Mouse (Mus musculus) embryonic facial prominence, embryonic 14.5 days (tissue): ENCODE data around the gene Fam71e1. TPM values are rescaled to one million over a fixed set of nuclear protein-coding genes. Genes with fewer than 3 reads are reported as not detected.
A peak's percentile ranks its signal among the peaks of the same experiment; 100 is the strongest.

Source experiments
- ATAC-seq: fragments of 200-750 bp; cut with Nextera tagmentation; 2 replicates; pipeline ENCODE4 v1.8.0; 2017; ENCODE audit warnings: low read depth, moderate number of reproducible peaks, moderate TSS enrichment
- DNase-seq: peaks from one replicate; pipeline ENCODE4 v3.0.0-alpha.2; 2015; ENCODE audit warnings: low spot score
- H3K27ac ChIP-seq: fragments of 300-500 bp; sonication (generic); replicated peaks from 2 replicates; pipeline ENCODE4 v1.5.1; 2014; ENCODE audit warnings: low read depth, mild to moderate bottlenecking, low read length, moderate library complexity
- H3K27me3 ChIP-seq: fragments of 300-500 bp; sonication (generic); replicated peaks from 2 replicates; pipeline ENCODE4 v1.6.1; 2014; ENCODE audit warnings: low read length; ENCODE audit not compliant: control insufficient read depth, insufficient read depth
- H3K36me3 ChIP-seq: fragments of 300-500 bp; sonication (generic); 2 replicates; pipeline ENCODE4 v1.6.1; 2014; ENCODE audit warnings: low read length, mixed read lengths; ENCODE audit not compliant: control insufficient read depth, insufficient read depth
- H3K4me1 ChIP-seq: fragments of 300-500 bp; sonication (generic); 2 replicates; pipeline ENCODE4 v1.6.1; 2014; ENCODE audit warnings: antibody characterized with exemption, low read length; ENCODE audit not compliant: control insufficient read depth, insufficient read depth
- H3K4me2 ChIP-seq: fragments of 300-500 bp; sonication (generic); 2 replicates; pipeline ENCODE4 v1.6.1; 2014; ENCODE audit warnings: low read depth, mild to moderate bottlenecking, low read length, moderate library complexity, mixed read lengths
- H3K4me3 ChIP-seq: fragments of 300-500 bp; sonication (generic); 2 replicates; pipeline ENCODE4 v1.5.1; 2014; ENCODE audit warnings: low read depth, mild to moderate bottlenecking, low read length
- H3K9ac ChIP-seq: fragments of 300-500 bp; sonication (generic); 2 replicates; pipeline ENCODE4 v1.6.1; 2014; ENCODE audit warnings: low read depth, mild to moderate bottlenecking, low read length, moderate library complexity, mixed read lengths
- H3K9me3 ChIP-seq: fragments of 300-500 bp; sonication (generic); 2 replicates; pipeline ENCODE4 v1.6.1; 2016; ENCODE audit warnings: low read length; ENCODE audit not compliant: control insufficient read depth
- WGBS: fragments of 180-500 bp; shearing (Covaris S2); extraction: QIAGEN DNeasy Blood & Tissue Kit; methylation state at CpG from one replicate; pipeline ENCODE4 v1.1.7; 2014; 5-methylcytosine and 5-hydroxymethylcytosine counted together
- polyA plus RNA-seq: library from polyadenylated mRNA; unstranded; fragments of >200 nt; fragmentation: Nextera tagmentation; extraction: Ambion mirVana; gene quantifications from 2 replicates; pipeline ENCODE4 v1.2.1, GENCODE M21; 2014

Gene Fam71e1
- polyA plus RNA-seq, 1 experiment from 2014 or later, result 5.4 TPM

DNA sequence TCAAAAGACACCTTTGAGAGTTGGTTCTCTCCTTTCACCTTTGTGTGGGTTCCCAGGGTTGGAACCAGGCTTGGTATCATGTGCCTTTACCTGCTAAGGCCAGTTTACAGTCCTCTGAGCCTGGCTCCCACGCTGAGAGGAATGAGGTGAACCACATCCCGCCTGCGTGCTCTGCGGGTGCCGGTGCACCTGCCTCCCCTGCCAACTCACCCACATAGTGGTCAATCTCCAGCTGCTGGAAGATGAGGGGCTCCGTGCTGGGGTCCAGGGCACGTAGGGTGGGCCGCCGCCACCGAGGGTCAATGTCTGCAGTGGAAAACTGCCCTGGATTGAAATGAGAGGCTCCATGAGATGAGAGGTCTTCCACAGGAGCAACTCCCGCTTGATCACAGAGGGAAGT, 46.2 kb downstream of the Fam71e1 start:
- H3K36me3 ChIP-seq, result peaks cover 57% of the 10 kb centered on the region
- ATAC-seq, result no peak
- H3K27me3 ChIP-seq, result no peaks in the 10 kb centered on the region
- no peaks in the 10 kb centered on the region for H3K9me3 ChIP-seq
- DNase-seq, result no peak
- H3K4me2 ChIP-seq, result no peak overlapping the region
- peaks cover 7% of the 10 kb centered on the region for H3K4me1 ChIP-seq
- H3K4me3 ChIP-seq, result no peak overlapping the region
- H3K9ac ChIP-seq, result no peak overlapping the region
- 96% methylated on average over 11 of the region's 11 CpGs for WGBS
- H3K27ac ChIP-seq, result no peak overlapping the region

DNA sequence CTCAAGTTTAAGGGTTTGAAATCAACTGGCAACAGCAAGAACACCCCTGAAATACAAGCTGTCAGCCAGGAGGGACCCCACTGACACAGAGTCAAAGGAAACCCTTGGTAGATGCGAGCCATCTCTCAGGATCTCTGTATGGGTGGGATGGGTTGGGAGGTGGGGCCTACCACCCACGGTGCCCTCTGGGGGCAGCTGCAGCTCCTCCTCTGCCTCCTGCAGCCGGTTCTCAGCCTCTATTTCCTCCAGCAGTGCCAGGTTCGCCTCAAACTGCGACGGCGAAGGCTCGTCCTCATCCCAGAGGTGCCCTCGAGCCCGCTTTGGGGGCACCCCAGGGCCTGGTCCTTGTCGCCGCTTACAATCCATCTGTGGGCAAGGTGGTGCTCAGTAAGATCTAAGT, 46.7 kb downstream of the Fam71e1 start:
- H3K27me3 ChIP-seq, result no peaks in the 10 kb centered on the region
- DNase-seq (no peak), ATAC-seq (no peak)
- no peak overlapping the region for H3K4me3 ChIP-seq
- H3K27ac ChIP-seq, result no peak overlapping the region
- 0 out of 2 replicates have a peak overlapping the region, but pooled peaks have one; percentile 38 for H3K9ac ChIP-seq
- peaks cover 52% of the 10 kb centered on the region for H3K36me3 ChIP-seq
- no peaks in the 10 kb centered on the region for H3K9me3 ChIP-seq
- 81% methylated on average over 11 of the region's 12 CpGs for WGBS
- peaks cover 12% of the 10 kb centered on the region for H3K4me1 ChIP-seq
- H3K4me2 ChIP-seq, result no peak overlapping the region

DNA sequence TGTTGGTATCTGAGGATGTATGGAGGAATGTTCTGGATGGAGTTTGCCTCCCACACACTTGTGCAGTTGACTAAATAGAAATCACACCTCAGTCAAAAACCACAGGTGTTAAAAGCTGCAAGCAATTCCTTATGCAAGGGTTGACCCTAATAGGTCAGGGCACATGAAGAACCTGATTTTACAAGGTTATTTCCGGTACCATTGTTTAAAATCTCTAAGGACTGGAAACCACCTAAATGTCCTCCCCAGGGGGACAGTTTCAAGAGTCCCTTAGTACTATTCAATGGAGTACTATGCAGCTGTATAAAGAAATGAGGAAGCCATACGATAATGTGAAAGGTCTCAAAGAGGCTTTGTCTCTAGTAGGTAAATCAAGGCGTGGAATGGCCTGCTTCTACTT, 49.9 kb downstream of the Fam71e1 start:
- Histone ChIP-seq H3K4me3 (no peak overlapping the region), H3K9ac (no peak overlapping the region), H3K4me2 (no peak overlapping the region), H3K9me3 (no peaks in the 10 kb centered on the region), H3K4me1 (peaks cover 13% of the 10 kb centered on the region), H3K36me3 (peaks cover 41% of the 10 kb centered on the region), H3K27me3 (no peaks in the 10 kb centered on the region), H3K27ac (no peak overlapping the region)
- 97% methylated on average over 3 of the region's 3 CpGs for WGBS
- DNase-seq, result no peak
- no peak for ATAC-seq

DNA sequence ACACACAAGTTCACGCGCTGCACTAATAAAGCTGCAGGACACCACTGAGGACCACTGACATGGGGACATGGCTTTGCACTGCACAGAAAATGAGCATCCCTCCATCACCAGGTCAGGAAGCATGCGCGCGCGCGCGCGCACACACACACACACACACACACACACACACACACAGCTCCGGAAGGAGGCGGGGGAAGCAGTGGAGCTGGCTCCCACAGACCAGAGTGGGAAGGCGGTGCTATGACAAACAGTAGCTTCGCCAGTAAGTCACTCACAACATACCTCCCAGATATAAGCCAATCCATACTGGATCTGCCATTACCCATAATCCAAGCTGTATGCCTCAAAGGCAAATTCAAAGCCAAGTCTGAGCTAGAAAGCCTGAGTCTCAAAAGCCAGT, 50.7 kb downstream of the Fam71e1 start:
- H3K4me1 ChIP-seq, result peaks cover 13% of the 10 kb centered on the region
- ATAC-seq, result no peak
- DNase-seq, result no peak
- 95% methylated on average over 13 of the region's 13 CpGs for WGBS
- no peak overlapping the region for H3K27ac ChIP-seq
- peak overlapping the region; percentile 72 for H3K4me2 ChIP-seq
- no peaks in the 10 kb centered on the region for H3K9me3 ChIP-seq
- H3K36me3 ChIP-seq, result peaks cover 41% of the 10 kb centered on the region
- H3K9ac ChIP-seq, result peak overlapping the region; percentile 71; the same call in 1 of the 2 replicates
- H3K4me3 ChIP-seq, result peak overlapping the region; percentile 70; the same call in 1 of the 2 replicates
- no peaks in the 10 kb centered on the region for H3K27me3 ChIP-seq

DNA sequence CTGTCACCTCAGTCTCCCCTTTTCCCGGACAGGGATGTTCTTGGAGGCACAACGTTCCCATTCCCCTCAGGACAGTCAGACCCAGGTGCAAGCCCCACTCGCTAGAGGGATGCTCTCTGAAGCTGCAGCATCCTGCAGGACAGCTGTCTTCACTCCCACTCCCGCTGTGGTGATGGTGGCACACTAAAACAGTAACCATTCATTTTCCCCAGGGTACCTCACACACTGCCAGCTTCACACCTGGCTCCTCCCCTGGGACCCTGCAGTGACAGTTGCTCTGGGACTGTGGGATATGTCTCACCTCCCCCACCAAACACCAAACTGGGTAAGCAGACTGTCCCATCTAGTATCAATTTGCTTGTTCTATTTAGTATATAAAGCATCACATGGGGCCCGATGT, 51.3 kb downstream of the Fam71e1 start:
- H3K36me3 ChIP-seq, result peaks cover 38% of the 10 kb centered on the region
- no peaks in the 10 kb centered on the region for H3K27me3 ChIP-seq
- peak; percentile 30 for DNase-seq
- no peaks in the 10 kb centered on the region for H3K9me3 ChIP-seq
- no peak for ATAC-seq
- peak overlapping the region; percentile 71 for H3K9ac ChIP-seq
- H3K4me2 ChIP-seq, result peak overlapping the region; percentile 72
- WGBS, result 20% methylated on average over 5 of the region's 5 CpGs
- H3K4me3 ChIP-seq, result peak overlapping the region; percentile 70
- H3K27ac ChIP-seq, result no peak overlapping the region
- peaks cover 15% of the 10 kb centered on the region for H3K4me1 ChIP-seq

DNA sequence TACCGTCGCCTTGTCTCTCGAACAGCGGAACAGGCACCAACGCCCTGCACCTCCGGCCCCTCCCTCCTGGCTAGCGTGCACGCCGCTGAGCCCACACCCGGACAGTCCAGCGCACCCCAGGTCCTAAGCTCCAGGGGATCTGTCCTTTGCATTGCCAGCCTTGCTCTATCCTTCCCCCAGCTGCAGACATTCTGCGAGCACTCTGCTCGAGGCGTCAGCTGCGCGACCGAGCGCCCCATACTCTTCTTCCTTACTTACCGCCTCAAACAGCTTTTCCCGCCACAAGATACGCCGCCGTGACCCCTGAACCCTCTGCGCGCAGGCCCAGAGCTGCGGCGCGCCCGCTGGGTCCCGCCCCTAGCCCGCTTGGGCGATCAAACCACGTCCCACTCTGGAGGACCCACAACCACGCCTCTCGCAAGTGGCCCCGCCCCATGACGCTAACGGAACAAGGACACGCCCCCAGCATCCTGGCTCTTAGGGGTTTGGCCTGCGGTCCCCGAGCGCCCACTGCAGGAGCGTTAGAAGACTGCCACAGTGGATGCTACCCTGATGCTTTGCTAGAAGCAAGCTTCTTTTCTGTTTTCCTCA, 52.2 kb downstream of the Fam71e1 start, which contains the start of gene Pold1:
TSS of gene Pold1 (minus strand) at position 353 of the 591 bp plus-strand sequence.
- H3K27me3 ChIP-seq, result no peaks in the 10 kb centered on the region
- no peaks in the 10 kb centered on the region for H3K9me3 ChIP-seq
- WGBS, result under 1% methylated on average over 43 of the region's 43 CpGs
- peak; percentile 95 for ATAC-seq
- H3K4me1 ChIP-seq, result peaks cover 20% of the 10 kb centered on the region
- peak within 1 kb of the TSS; percentile 84 for H3K27ac ChIP-seq
- peak within 1 kb of the TSS; percentile 71 for H3K9ac ChIP-seq
- DNase-seq, result peak; percentile 100
- peak within 1 kb of the TSS; percentile 72 for H3K4me2 ChIP-seq
- H3K4me3 ChIP-seq, result peak within 1 kb of the TSS; percentile 70
- peaks cover 31% of the 10 kb centered on the region for H3K36me3 ChIP-seq

DNA sequence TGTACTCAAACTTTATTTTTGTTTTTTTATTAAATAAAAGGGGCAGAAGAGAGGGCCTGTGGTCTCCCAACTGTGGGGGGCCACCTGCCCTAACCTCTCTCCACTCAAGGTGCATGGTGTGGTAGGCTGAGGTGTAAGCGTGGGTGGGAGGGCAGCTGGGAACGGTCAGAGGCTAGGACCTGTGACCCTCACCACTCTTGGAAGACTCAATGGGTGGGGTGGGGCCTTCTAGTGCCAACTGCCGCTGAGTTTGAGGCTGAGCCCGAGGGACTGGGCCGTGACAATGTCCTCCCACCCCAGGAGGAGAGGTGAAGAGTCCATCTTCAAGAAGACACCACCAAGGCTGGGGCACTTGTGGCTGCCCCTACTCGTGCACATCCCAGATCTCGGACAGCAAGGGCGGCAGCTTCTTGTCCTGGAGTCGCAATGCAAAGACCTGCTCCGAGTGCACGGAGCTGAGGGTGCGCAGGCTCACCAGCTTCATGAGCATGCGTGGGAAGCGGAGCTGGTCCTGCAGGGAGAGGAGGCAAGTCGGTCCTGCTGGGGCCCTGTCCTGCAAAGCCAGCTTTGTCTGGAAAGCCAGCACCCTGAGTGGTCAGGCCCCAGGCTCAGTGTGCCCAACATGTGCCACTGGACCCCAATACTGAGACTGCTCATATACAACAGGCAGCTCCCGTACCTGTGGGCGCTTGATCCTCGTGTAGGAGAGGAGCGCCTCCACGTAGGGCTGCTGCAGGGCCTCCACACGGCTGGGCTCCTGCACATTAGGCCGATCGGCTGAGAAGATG, 53.4 kb downstream of the Fam71e1 start:
- Histone ChIP-seq H3K9me3 (no peaks in the 10 kb centered on the region), H3K4me1 (peaks cover 20% of the 10 kb centered on the region), H3K36me3 (peaks cover 31% of the 10 kb centered on the region), H3K27ac (no peak overlapping the region), H3K4me3 (no peak overlapping the region), H3K27me3 (no peaks in the 10 kb centered on the region), H3K4me2 (no peak overlapping the region), H3K9ac (no peak overlapping the region)
- 94% methylated on average over 23 of the region's 23 CpGs for WGBS
- DNase-seq (no peak), ATAC-seq (no peak)

DNA sequence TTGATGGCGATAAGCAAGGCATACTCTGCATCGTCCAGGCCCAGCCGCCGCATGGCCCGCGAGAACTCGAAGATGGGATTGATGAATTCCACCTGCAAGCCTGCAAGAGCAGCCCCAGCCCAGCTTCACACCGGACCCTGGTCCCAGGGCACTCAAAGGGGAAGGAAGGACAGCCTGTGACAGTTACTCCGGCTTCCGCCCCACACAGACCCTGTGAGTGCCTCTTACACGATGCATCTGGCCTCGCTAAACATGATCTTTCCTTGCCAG, 54.0 kb downstream of the Fam71e1 start:
- H3K9ac ChIP-seq, result no peak overlapping the region

More for the DNA sequence above, 54.0 kb downstream of the Fam71e1 start:
- Histone ChIP-seq H3K4me1 (peaks cover 20% of the 10 kb centered on the region), H3K27me3 (no peaks in the 10 kb centered on the region), H3K9me3 (no peaks in the 10 kb centered on the region), H3K4me3 (no peak overlapping the region), H3K4me2 (no peak overlapping the region), H3K27ac (no peak overlapping the region), H3K36me3 (peaks cover 31% of the 10 kb centered on the region)
- WGBS, result 91% methylated on average over 12 of the region's 12 CpGs
- no peak for ATAC-seq
- no peak for DNase-seq
